Mouse (Mus musculus): ENCODE measurements at regions not wholly inside any gene's neighbourhood (a gene's known extent, or its start where the extent isn't known, plus 50 kb on each side); places are given as distances from the start of the nearest gene placed in this dataset.
A peak's percentile ranks its signal among the peaks of the same experiment; 100 is the strongest.

- ATAC-seq (ENCODE audit: low FRiP score) (no peak), DNase-seq (ENCODE audit: low spot score) (peak; percentile 4)
- H3K9me3 ChIP-seq (ENCODE audit: low read length): no peaks in the 10 kb centered on the region
- H3K4me2 ChIP-seq (ENCODE audit: low read depth, low read length, poor library complexity, severe bottlenecking): no peak overlapping the region
- no peak overlapping the region for H3K4me3 ChIP-seq (ENCODE audit: low read depth, low read length)
- H3K36me3 ChIP-seq (ENCODE audit: insufficient read depth, low read length): no peaks in the 10 kb centered on the region
- H3K27me3 ChIP-seq (ENCODE audit: insufficient read depth, low read length): no peaks in the 10 kb centered on the region
- H3K27ac ChIP-seq (ENCODE audit: low read depth, low read length): no peak overlapping the region
- no peak for TF ChIP-seq CTCF (IDR thresholded peaks at IDR 0.05)
- H3K9ac ChIP-seq (replicated peaks; ENCODE audit: low read length, poor library complexity, severe bottlenecking): no peak overlapping the region
- H3K4me1 ChIP-seq (ENCODE audit: insufficient read depth, low read length): no peaks in the 10 kb centered on the region
Observed at GRCm38 (mm10) chr1:147996591-147996990, 1502.0 kb downstream of the Brinp3 start.

GRCm38 (mm10) chr1:148033851-148034250 lies 1539.3 kb downstream of the Brinp3 start:
- no peak for TF ChIP-seq CTCF (IDR thresholded peaks at IDR 0.05)
- Histone ChIP-seq H3K9ac (replicated peaks; ENCODE audit: low read length, poor library complexity, severe bottlenecking) (no peak overlapping the region), H3K27ac (ENCODE audit: low read depth, low read length) (no peak overlapping the region), H3K4me2 (ENCODE audit: low read depth, low read length, poor library complexity, severe bottlenecking) (no peak overlapping the region), H3K4me1 (ENCODE audit: insufficient read depth, low read length) (no peaks in the 10 kb centered on the region), H3K27me3 (ENCODE audit: insufficient read depth, low read length) (no peaks in the 10 kb centered on the region), H3K36me3 (ENCODE audit: insufficient read depth, low read length) (no peaks in the 10 kb centered on the region), H3K4me3 (ENCODE audit: low read depth, low read length) (no peak overlapping the region), H3K9me3 (ENCODE audit: low read length) (no peaks in the 10 kb centered on the region)
- ATAC-seq (ENCODE audit: low FRiP score): no peak
- 74% methylated on average over 1 of the region's 1 CpGs for WGBS
- no peak for DNase-seq (ENCODE audit: low spot score)

GRCm38 (mm10) chr1:148051876-148052275 lies 1557.3 kb downstream of the Brinp3 start:
- no peak for TF ChIP-seq CTCF (IDR thresholded peaks at IDR 0.05)
- H3K9me3 ChIP-seq (ENCODE audit: low read length): no peaks in the 10 kb centered on the region

More at GRCm38 (mm10) chr1:148051876-148052275, 1557.3 kb downstream of the Brinp3 start:
- Histone ChIP-seq H3K9ac (replicated peaks; ENCODE audit: low read length, poor library complexity, severe bottlenecking) (no peak overlapping the region), H3K36me3 (ENCODE audit: insufficient read depth, low read length) (no peaks in the 10 kb centered on the region), H3K27me3 (ENCODE audit: insufficient read depth, low read length) (no peaks in the 10 kb centered on the region), H3K4me1 (ENCODE audit: insufficient read depth, low read length) (no peaks in the 10 kb centered on the region), H3K4me2 (ENCODE audit: low read depth, low read length, poor library complexity, severe bottlenecking) (no peak overlapping the region), H3K27ac (ENCODE audit: low read depth, low read length) (no peak overlapping the region), H3K4me3 (ENCODE audit: low read depth, low read length) (no peak overlapping the region)
- whole genome bisulfite sequencing: 89% methylated on average over 1 of the region's 1 CpGs
- no peak for ATAC-seq (ENCODE audit: low FRiP score)
- no peak for DNase-seq (ENCODE audit: low spot score)
